Mouse (Mus musculus) forebrain, embryonic 14.5 days (tissue): ENCODE data around the gene Vmn1r78. TPM values are rescaled to one million over a fixed set of nuclear protein-coding genes. Genes with fewer than 3 reads are reported as not detected.
"Not testable (repeated sequence)": the region's sequence is repeated elsewhere in the genome, so short reads cannot be mapped to it uniquely, and the experiment has no call there.

Source experiments
- ATAC-seq: fragments of 200-750 bp; cut with Nextera tagmentation; 2 replicates; pipeline ENCODE4 v1.8.0; 2017; ENCODE audit warnings: mild to moderate bottlenecking, moderate library complexity
- DNase-seq: peaks from one replicate; pipeline ENCODE4 v3.0.0-alpha.2; 2015; ENCODE audit warnings: low spot score
- H3K27ac ChIP-seq: fragments of 300-500 bp; sonication (generic); 2 replicates; pipeline ENCODE4 v1.5.1; 2014; ENCODE audit warnings: low read depth, mild to moderate bottlenecking, control low read depth, low read length, moderate library complexity
- H3K27me3 ChIP-seq: fragments of 300-500 bp; sonication (generic); replicated peaks from 2 replicates; pipeline ENCODE4 v1.6.1; 2014; ENCODE audit warnings: low read length, control low read depth, mixed read lengths; ENCODE audit not compliant: control insufficient read depth, insufficient read depth
- H3K36me3 ChIP-seq: fragments of 300-500 bp; sonication (generic); 2 replicates; pipeline ENCODE4 v1.6.1; 2014; ENCODE audit warnings: low read length, control low read depth; ENCODE audit not compliant: control insufficient read depth, insufficient read depth
- H3K4me1 ChIP-seq: fragments of 300-500 bp; sonication (generic); 2 replicates; pipeline ENCODE4 v1.6.1; 2014; ENCODE audit warnings: antibody characterized with exemption, low read length, control low read depth; ENCODE audit not compliant: control insufficient read depth, insufficient read depth
- H3K4me2 ChIP-seq: fragments of 300-500 bp; sonication (generic); 2 replicates; pipeline ENCODE4 v1.6.1; 2014; ENCODE audit warnings: mild to moderate bottlenecking, control low read depth, low read length
- H3K4me3 ChIP-seq: fragments of 300-500 bp; sonication (generic); 2 replicates; pipeline ENCODE4 v1.5.1; 2014; ENCODE audit warnings: low read depth, low read length, control low read depth
- H3K9ac ChIP-seq: fragments of 300-500 bp; sonication (generic); 2 replicates; pipeline ENCODE4 v1.6.1; 2014; ENCODE audit warnings: mild to moderate bottlenecking, low read length, control low read depth, moderate library complexity
- H3K9me3 ChIP-seq: fragments of 300-500 bp; sonication (generic); replicated peaks from 2 replicates; pipeline ENCODE4 v1.6.1; 2016; ENCODE audit warnings: low read length, control low read depth, mixed read lengths; ENCODE audit not compliant: control insufficient read depth
- WGBS: fragments of 180-500 bp; shearing (Covaris S2); extraction: QIAGEN DNeasy Blood & Tissue Kit; methylation state at CpG from one replicate; pipeline ENCODE4 v1.1.7; 2014; 5-methylcytosine and 5-hydroxymethylcytosine counted together
- polyA plus RNA-seq: library from polyadenylated mRNA; unstranded; fragments of >200 nt; fragmentation: Nextera tagmentation; extraction: Ambion mirVana; gene quantifications from 2 replicates; pipeline ENCODE4 v1.2.1, GENCODE M21; 2014

Gene Vmn1r78
- not detected in 2 replicates for polyA plus RNA-seq

DNA sequence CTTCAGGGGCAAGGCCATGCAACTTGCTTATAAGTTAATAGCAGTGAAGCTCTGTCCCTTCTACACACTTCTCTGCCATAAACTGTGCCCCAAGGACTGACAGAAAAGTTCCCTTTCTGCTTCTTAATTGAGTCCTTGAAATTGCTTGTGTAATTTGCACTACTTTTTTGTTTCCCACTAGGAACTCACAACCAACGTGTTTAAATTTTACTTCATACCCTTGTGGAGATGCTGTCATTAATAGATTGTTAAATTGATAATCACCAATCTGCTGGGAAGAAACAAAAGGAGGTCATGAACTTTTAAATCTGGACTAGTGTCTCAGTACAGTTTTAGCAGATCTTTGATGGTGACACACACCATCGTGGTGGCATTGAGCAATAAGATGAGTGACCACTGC, at the start of gene Vmn1r78:
Gene Vmn1r78 (plus strand): TSS at position 301 of the 400 bp plus-strand sequence.
- no peaks in the 10 kb centered on the region for H3K27me3 ChIP-seq
- no peaks in the 10 kb centered on the region for H3K36me3 ChIP-seq
- no peak within 1 kb of the TSS for H3K9ac ChIP-seq
- H3K4me2 ChIP-seq, result no peak within 1 kb of the TSS
- H3K4me1 ChIP-seq, result no peaks in the 10 kb centered on the region
- no peak within 1 kb of the TSS for H3K27ac ChIP-seq
- no peak for DNase-seq
- ATAC-seq, result no peak
- 55% methylated on average over 2 of the region's 2 CpGs for WGBS
- no peak within 1 kb of the TSS for H3K4me3 ChIP-seq
- H3K9me3 ChIP-seq, result peaks cover 7% of the 10 kb centered on the region; the same call in 1 of the 2 replicates

DNA sequence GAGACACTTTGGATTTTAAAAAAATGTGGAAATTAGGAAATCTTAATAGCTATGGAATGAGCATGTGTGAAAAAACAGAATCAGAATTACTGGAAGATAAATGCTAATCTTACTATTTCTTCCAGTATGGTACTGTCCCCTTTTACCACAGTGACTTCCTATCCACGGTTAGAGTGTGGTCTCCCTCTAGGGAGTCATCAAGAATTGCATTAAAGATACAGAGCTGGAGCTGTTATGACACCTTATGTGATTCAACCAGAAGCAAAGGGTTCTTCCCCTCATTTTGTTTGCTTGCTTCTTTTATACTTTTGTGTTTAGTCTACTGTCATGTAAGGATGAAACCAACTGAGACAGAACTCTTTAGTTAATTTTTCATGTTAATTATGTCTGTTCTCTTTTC, 6.4 kb downstream of the Vmn1r78 start:
- WGBS, result 55% methylated on average over 1 of the region's 1 CpGs
- not testable (repeated sequence) for H3K4me2 ChIP-seq, DNase-seq, H3K27ac ChIP-seq, H3K4me3 ChIP-seq, H3K9ac ChIP-seq, H3K36me3 ChIP-seq, H3K4me1 ChIP-seq, H3K27me3 ChIP-seq, H3K9me3 ChIP-seq, ATAC-seq

DNA sequence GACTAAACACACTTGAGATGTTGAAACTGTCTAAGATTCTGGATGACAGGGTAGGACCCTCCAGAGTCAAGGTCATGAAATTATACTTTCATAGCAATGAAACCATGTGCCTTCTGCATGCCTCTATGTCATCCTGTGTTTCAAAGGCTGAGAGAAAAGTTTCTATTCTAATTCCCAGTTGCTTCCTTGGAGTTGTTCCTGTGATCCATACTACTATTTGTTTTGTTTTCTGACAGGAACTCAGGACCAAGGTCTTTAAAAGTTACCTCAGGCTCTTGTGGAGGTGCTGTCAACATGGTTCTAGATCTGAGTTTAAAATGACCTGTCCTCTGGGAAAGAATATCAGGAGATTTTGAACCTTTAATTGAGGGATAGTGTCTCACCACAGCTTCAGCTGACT, 20.9 kb downstream of the Vmn1r78 start, which contains the start of gene Vmn1r79:
Gene Vmn1r79 (plus strand): TSS at position 301 of the 400 bp plus-strand sequence.
- not testable (repeated sequence) for H3K9me3 ChIP-seq, H3K27me3 ChIP-seq, ATAC-seq, H3K4me3 ChIP-seq, H3K9ac ChIP-seq, H3K27ac ChIP-seq, DNase-seq, H3K4me2 ChIP-seq, H3K36me3 ChIP-seq, H3K4me1 ChIP-seq

DNA sequence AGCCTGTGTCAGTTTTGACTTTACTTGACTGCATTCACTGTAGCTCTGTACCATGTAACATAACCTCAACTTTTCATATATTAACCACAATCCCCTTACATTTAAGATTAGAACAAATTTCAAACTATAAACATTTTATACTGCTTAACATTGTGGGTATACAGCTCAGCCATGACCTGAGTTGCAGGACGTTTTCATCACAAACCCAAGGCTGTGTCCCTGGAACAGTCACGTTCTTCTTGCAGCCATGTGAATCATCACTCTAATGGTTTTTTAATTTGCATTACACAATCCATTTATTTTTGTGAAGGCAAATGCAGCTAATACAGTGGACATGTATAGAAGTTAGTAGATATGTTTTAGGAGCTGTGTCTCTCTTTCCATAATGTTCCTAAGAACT, 22.9 kb downstream of the Vmn1r78 start:
- WGBS, result 63% methylated on average over 2 of the region's 2 CpGs
- not testable (repeated sequence) for H3K9me3 ChIP-seq, H3K4me3 ChIP-seq, H3K4me2 ChIP-seq, H3K36me3 ChIP-seq, H3K9ac ChIP-seq, DNase-seq, ATAC-seq, H3K4me1 ChIP-seq, H3K27me3 ChIP-seq, H3K27ac ChIP-seq

DNA sequence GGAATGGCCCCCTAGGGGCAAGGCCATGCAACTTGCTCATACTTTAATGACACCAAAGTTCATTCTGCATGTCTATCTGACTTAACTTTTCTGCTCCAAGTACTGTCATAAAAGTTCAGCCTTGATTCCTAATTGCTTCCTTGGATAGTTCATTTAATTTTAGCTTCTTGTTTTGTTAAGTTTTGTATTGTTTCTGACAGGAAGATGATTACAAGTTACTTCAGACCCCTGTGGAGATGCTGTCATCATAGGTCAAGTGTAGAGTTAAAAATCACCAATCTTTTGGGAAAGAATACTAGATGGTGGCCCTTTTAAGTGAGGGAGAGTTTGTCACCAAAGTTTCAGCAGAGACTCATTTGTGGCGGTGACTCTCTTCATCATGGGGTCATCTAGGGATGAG, 38.9 kb downstream of the Vmn1r78 start, which contains the start of gene Vmn1r80:
Gene Vmn1r80 (plus strand): TSS at position 301 of the 400 bp plus-strand sequence.
- H3K27ac ChIP-seq, result no peak within 1 kb of the TSS
- no peaks in the 10 kb centered on the region for H3K36me3 ChIP-seq
- H3K4me1 ChIP-seq, result no peaks in the 10 kb centered on the region
- H3K9ac ChIP-seq, result no peak within 1 kb of the TSS
- ATAC-seq (no peak), DNase-seq (no peak)
- no peak within 1 kb of the TSS for H3K4me3 ChIP-seq
- no peaks in the 10 kb centered on the region; the same call in none of the 2 replicates for H3K9me3 ChIP-seq
- WGBS, result 85% methylated on average over 1 of the region's 1 CpGs
- no peak within 1 kb of the TSS for H3K4me2 ChIP-seq
- H3K27me3 ChIP-seq, result no peaks in the 10 kb centered on the region

DNA sequence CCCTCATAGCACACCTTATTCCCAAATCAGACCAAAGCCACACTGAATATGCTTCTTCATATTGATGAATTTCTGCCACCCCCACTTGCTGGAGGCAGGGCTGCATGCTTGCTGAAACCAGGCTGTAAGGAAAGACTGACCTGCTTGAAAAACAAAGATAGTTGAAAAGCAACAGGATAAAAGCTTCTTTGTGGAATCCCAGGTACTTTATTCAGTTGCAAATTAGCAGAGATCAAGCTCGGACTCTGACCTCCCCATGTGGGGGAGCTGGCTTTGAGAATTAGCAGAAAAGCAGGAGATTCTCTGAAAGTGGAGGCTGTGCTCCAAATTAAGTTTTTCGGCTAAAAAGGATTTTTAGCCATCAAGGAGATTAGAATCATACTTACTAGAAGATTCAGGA, 54.1 kb downstream of the Vmn1r78 start:
- Histone ChIP-seq H3K9ac (no peak overlapping the region), H3K36me3 (no peaks in the 10 kb centered on the region), H3K9me3 (peaks cover 3% of the 10 kb centered on the region), H3K27me3 (no peaks in the 10 kb centered on the region), H3K4me3 (no peak overlapping the region), H3K4me2 (no peak overlapping the region), H3K4me1 (no peaks in the 10 kb centered on the region), H3K27ac (no peak overlapping the region)
- ATAC-seq, result no peak
- WGBS, result 63% methylated on average over 2 of the region's 2 CpGs
- DNase-seq, result no peak

Other genes starting within 250 kb of the Vmn1r78 start
- not detected in 2 replicates for gene Vmn1r76, start 212.0 kb upstream of the Vmn1r78 start, polyA plus RNA-seq
- gene Vmn1r77, start 113.5 kb upstream of the Vmn1r78 start, polyA plus RNA-seq, result not detected in 2 replicates
- not detected in 2 replicates for gene Vmn1r79, start 21.0 kb downstream of the Vmn1r78 start, polyA plus RNA-seq
- not detected in 2 replicates for gene Vmn1r80, start 39.0 kb downstream of the Vmn1r78 start, polyA plus RNA-seq
- gene Vmn1r81, start 118.0 kb downstream of the Vmn1r78 start, polyA plus RNA-seq, result not detected in 2 replicates
- not detected in 2 replicates for gene Vmn1r82, start 150.2 kb downstream of the Vmn1r78 start, polyA plus RNA-seq
- gene Vmn1r83, start 179.2 kb downstream of the Vmn1r78 start, polyA plus RNA-seq, result not detected in 2 replicates
- gene Vmn1r84, start 219.0 kb downstream of the Vmn1r78 start, polyA plus RNA-seq, result not detected in 2 replicates